Mouse (Mus musculus) megakaryocyte, adult 5-6 weeks (primary cell): ENCODE results near the gene Ppp1r16b. TPM values are rescaled to one million over a fixed set of nuclear protein-coding genes. Genes with fewer than 3 reads are reported as not detected.

ENCODE experiments used
- ATAC-seq: 2 replicates; pipeline ENCODE4 v1.8.0; 2016; ENCODE audit warnings: mild to moderate bottlenecking, inconsistent platforms; ENCODE audit not compliant: poor library complexity, severe bottlenecking
- total RNA-seq, 2 experiments: library from RNA; stranded (forward) in 1 of 2; stranded (reverse) in 1 of 2; fragments of 153-499, 151-499 nt in 1 of 2; fragments of 221-1000, 200-1000 nt in 1 of 2; gene quantifications; 2 replicates each; pipeline versions ENCODE4 v1.2.3 to v1.2.4; 2015 to 2017

Gene Ppp1r16b
- total RNA-seq, 2 experiments from 2014 or later = 0.58 to 0.70 TPM

DNA sequence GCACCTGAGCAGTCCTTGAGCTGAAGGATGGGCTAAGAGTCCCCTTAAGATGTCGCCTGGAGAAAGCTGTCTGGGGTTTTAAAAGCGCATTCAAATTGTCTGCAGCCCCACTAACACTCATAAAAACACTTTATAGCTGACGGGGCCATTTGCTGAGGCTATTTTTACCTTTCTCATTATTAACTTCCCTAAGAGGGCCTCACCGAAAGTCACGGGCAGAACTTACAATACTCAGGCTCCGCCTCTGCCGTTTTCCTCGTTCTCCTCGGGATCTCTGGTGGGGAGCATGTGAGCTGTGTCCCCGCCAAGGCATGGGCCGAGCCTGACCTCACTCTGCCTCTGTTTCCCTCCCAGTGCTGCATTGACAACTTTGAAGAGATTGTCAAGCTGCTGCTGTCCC is 81.0 kb downstream of the Ppp1r16b start:
- ATAC-seq = peak; percentile 53

GRCm38 (mm10) chr2:158749366-158749765 is 84.2 kb downstream of the Ppp1r16b start:
- ATAC-seq = no peak

- ATAC-seq = no peak
Measured at GRCm38 (mm10) chr2:158760231-158760630, 95.0 kb downstream of the Ppp1r16b start.

GRCm38 (mm10) chr2:158762339-158762738 is 97.1 kb downstream of the Ppp1r16b start:
- ATAC-seq = no peak

DNA sequence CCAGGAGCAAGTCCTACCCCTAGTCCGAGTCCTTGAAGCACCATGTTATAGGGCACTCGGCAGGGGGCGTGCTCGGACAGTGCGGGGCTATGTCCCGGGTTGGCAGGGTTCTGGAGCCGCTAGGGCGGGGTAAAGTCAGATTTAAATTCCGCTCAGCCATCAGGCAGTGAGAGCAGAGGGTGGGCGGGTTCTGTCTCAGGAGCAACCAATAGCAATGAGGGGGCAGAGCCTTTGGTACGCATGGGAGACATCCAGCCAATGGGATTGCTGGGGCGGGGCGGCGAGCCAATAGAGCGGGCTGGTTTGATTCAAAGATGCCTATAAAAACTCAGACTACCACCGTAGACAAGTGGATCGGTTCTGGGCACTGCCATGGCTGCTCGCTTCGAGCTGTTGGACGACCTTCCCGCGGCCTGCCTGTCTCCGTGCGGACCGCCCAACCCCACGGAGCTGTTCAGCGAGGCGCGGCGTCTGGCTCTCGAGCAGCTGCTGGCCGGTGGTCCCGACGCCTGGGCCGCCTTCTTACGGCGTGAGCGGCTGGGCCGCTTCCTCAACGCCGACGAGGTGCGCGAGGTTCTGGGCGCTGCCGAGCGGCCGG is 102.6 kb downstream of the Ppp1r16b start, which contains the start of gene Fam83d:
TSS of gene Fam83d (plus strand) at position 352 of the 598 bp plus-strand sequence.
- peak; percentile 90 for ATAC-seq

DNA sequence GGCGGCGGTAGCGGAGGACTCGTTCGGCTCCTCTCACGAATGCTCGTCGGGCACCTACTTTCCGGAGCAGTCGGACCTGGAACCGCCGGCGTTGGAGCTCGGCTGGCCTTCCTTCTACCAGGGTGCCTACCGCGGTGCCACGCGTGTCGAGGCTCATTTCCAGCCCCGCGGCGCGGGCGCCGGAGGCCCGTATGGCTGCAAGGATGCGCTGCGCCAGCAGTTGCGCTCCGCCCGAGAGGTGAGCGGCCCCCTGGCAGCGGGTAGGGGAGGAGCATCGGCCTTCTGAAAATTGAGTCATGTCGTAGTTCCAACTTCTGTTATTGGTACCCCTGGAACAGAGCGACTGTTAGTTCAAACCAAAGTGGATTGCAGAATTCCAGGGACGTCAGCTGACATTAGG is 103.2 kb downstream of the Ppp1r16b start:
- ATAC-seq = peak; percentile 35

- no peak for ATAC-seq
Measured at GRCm38 (mm10) chr2:158768771-158769170, 103.6 kb downstream of the Ppp1r16b start.

DNA sequence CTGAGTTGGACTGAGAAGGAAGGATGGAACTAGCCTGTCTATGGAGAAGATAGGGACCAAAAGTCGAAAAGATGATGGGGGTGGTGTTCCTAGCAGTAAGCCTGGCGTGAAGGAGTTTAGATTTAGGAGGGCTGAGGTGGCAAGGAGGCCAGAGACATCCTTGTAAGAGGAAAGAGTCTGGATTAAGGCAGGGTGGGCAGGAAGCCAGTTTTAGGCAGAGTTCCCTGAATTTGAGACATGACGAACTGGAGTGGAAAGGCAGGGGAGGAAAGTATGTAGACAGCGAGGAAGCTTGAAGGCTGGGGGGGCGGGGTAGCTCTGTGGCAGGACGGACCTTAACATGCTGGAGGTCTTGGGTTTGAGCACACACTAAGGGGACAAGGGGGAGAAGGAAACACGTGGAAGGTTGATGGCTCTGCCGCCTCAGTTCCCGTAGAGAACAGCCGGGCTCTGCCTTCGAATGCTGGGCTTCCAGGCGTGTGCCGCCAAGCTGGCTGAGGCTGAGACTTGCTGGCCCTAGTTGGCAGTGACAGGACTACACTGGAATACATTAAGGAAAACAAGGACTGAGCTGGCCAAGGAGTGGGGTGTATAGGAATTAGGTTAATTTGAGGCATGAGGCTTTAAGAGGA is 105.0 kb downstream of the Ppp1r16b start:
- ATAC-seq = no peak

DNA sequence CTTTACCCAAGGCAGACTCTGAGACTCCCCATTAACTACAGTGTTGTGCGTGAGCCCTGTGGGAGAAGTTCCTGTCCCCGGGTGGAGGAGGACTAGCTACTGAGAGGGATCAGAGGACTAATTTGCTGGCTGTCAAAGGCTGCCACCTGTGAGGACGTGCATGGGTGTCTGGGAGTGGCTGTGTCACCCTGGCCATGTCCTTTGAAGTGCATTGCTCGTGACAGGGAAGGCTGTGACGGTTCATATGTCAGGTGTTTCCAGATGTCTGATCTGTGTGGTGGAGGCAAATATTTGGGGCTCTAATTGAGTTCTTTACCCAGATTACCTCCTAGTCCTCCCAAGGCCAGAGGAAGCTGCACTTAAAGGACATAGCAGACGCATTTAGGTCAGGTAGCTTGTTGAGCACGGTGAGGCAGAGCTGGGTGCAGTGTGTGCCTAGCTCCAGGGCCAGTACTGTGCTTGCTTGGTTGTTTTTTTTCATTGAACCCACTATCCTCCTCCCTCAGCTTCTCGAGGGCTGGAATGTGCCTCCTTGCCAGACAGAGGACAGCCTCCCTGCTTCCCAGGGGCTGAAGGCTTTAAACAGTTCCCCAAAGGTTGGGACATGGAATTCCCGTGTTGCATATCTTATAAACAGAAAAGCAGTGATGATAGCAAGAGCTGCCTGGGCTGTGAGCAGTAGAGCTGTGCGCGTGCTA is 106.0 kb downstream of the Ppp1r16b start:
- ATAC-seq = no peak

GRCm38 (mm10) chr2:158772808-158773207 is 107.6 kb downstream of the Ppp1r16b start:
- peak; percentile 79 for ATAC-seq

- ATAC-seq = no peak
Measured at GRCm38 (mm10) chr2:158774886-158775285, 109.7 kb downstream of the Ppp1r16b start.

DNA sequence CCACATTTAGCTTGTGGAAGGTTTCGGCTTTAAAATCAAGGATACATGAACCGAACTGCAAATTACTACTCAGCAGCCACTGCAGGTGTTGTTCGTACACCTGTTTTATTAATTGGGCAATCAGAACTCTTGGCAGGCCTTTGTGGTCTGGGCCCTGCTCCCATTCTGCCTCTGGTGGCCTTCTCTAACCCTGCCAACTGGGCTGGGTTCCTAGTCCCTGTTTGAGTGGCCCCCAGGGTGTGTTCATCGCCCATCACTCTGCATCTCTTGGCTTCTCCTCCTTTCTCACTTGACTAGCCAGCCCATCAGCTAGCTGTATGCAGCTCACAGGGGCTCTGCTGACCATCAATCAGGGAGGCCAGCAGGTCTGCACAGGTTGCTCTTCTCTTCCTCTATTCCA is 111.5 kb downstream of the Ppp1r16b start:
- no peak for ATAC-seq

DNA sequence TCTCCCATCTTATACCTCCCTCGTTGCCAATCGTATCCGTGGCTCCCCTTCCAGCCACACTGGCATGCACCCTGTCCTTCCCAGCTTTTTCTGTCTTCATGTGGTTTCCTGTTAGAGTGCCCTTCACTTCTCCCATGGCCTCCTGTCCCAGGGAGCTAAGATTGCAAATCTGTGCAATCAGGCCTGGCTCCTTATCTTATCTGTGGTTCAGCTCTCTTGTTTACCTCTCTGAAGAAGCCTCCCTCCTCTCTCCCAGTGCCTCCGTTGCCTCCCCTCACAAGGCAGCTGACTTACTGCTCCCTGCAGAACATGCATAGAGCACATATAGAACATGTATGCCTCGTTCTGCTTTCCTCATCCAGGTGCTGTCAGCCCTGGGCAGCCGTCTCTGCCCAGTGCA is 112.3 kb downstream of the Ppp1r16b start:
- no peak for ATAC-seq

DNA sequence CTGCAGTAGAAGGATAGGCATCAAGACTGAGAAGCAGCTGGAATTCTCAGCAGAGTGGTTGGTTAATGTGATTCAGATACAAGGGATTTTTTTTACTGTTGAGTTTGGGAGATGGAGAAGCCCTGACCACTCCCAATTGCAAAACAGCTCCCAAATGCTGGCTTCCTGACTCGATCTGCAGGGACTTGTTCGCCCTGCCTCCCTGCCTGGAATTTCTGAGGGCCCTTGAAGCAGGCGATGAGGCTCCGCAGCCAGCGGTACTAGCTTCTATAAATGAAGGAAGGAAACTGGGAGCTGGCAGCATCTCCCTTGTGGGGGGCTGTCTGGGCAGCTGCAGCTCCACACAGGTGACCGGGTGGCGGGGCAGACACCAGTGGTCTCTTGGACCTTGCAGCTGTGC is 113.2 kb downstream of the Ppp1r16b start:
- no peak for ATAC-seq

DNA sequence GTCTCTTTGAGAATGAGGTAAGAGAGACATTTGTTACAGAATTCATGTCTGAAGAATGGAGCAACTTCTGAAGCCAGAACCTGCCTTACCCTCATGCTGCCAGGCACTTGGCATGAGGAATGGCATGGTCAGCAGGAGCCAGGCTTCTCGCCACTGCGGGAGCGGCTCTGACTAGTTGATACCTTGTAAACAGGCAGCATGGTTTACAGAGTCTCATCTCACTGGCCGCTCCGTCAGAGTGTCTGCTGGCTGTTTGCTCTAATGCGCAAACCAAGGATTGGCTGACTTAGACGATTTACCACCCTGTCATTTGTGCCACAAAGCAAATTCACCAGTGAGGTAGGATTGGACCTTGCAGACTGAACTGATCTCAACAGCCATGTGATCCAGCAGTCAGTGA is 115.9 kb downstream of the Ppp1r16b start:
- no peak for ATAC-seq

DNA sequence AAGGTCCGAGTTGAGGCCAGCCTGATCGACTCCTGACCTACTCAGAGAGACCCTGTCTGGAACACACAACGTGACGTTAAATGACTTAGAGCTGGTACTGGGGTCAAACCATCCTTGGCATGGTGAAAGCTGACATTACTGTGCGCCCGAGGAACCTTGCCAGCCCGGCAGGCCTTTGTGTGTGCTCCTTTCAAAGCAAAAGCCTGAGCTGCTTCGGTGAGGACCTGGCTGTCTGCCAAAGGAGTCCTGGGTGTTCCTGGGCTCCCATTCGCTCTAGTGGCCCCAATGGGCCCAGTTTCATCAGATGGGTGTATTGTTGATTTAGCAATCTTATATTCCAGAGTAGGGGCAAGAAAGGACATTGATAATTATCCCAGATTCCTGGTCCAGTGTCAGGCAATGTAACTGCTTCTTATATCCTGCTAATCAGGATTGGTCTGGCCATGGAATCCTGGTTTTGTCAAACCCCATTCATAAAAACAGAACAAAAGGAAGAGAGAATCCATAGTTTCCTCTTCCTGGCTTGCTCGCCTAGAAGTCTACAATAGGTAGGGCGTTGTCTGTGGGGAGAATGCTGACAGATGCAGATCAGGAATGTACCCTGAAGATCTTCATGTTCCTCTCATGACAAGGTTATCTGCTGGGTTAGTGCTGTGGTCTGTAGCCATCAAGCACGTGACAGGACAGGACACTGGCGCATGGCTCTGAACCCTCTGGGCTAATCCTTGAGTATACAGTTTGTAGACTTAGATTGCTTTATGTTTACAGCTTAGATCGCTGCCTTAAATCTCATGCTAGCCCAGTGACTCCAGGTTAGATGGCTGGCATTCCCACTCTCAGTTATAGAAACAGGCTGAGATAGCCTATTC is 122.0 kb downstream of the Ppp1r16b start:
- ATAC-seq = no peak

DNA sequence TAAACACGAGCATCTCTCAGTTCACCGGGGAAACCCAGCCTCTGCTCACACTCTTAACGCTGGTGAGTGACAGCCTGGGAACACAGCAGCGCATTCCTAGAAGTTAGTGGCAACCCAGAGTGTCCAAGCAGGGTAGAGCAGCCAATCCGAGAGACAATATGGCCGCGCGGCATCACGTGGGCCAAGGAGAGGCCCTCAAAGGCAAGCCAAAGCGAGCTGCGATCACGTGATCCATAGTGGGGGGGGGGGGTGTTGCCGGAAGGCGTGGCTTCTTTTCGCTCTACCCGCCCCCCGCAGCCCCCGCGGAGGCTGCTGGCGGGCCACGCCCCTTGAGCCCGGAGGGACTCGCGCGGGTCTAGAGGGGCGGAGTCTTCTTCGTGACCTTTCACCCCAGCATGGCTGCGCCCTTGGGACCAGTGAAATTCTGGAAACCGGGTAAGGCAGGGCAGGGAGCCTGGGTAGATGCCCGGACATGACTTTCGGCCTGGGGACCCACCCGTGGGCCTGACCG is 129.4 kb downstream of the Ppp1r16b start, which contains the start of gene Dhx35:
TSS of gene Dhx35 (plus strand) at position 314 of the 511 bp plus-strand sequence.
- peak; percentile 95 for ATAC-seq

GRCm38 (mm10) chr2:158795043-158795442 is 129.8 kb downstream of the Ppp1r16b start:
- 0 out of 2 replicates have a peak, but pooled peaks have one; percentile 2 for ATAC-seq

GRCm38 (mm10) chr2:158795875-158796274 is 130.7 kb downstream of the Ppp1r16b start:
- no peak for ATAC-seq

- no peak for ATAC-seq
Measured at GRCm38 (mm10) chr2:158799328-158799727, 134.1 kb downstream of the Ppp1r16b start.

- ATAC-seq = no peak
Measured at GRCm38 (mm10) chr2:158800788-158801187, 135.6 kb downstream of the Ppp1r16b start.
